Mouse (Mus musculus) Muller cell, postnatal 12 days (primary cell): Measurements from ENCODE around the gene Omt2b.
A peak's percentile ranks its signal among the peaks of the same experiment; 100 is the strongest.
"Not testable (repeated sequence)": the region's sequence is repeated elsewhere in the genome, so short reads cannot be mapped to it uniquely, and the experiment has no call there.

ENCODE experiments used
- DNase-seq: peaks from one replicate; pipeline ENCODE4 v3.0.0-alpha.2; 2015; ENCODE audit errors: inconsistent ontology term

Gene Omt2b

GRCm38 (mm10) chr9:78327289-78327688 is at the start of gene Omt2b:
Omt2b (plus strand) TSS chr9:78327589.
- not testable (repeated sequence) for DNase-seq

- DNase-seq = not testable (repeated sequence)
Measured at GRCm38 (mm10) chr9:78282002-78282711, 45.2 kb upstream of the Omt2b start.

- not testable (repeated sequence) for DNase-seq
Measured at GRCm38 (mm10) chr9:78289063-78289462, 38.3 kb upstream of the Omt2b start.

GRCm38 (mm10) chr9:78289723-78290122 is 37.7 kb upstream of the Omt2b start, which contains the start of gene Gm10639:
Gm10639 (plus strand) TSS chr9:78289923.
- not testable (repeated sequence) for DNase-seq

GRCm38 (mm10) chr9:78292462-78292861 is 34.9 kb upstream of the Omt2b start:
- not testable (repeated sequence) for DNase-seq

- not testable (repeated sequence) for DNase-seq
Measured at GRCm38 (mm10) chr9:78293683-78294082, 33.7 kb upstream of the Omt2b start.

- DNase-seq = not testable (repeated sequence)
Measured at GRCm38 (mm10) chr9:78294781-78295180, 32.6 kb upstream of the Omt2b start.

- peak; percentile 22 for DNase-seq
Measured at GRCm38 (mm10) chr9:78296089-78296488, 31.3 kb upstream of the Omt2b start.

- DNase-seq = peak; percentile 17
Measured at GRCm38 (mm10) chr9:78298232-78298631, 29.2 kb upstream of the Omt2b start.

- DNase-seq = not testable (repeated sequence)
Measured at GRCm38 (mm10) chr9:78299143-78299542, 28.2 kb upstream of the Omt2b start.

- not testable (repeated sequence) for DNase-seq
Measured at GRCm38 (mm10) chr9:78308122-78308521, 19.3 kb upstream of the Omt2b start.

- no peak for DNase-seq
Measured at GRCm38 (mm10) chr9:78314696-78315095, 12.7 kb upstream of the Omt2b start, which contains the start of gene Omt2a. Omt2a (minus strand) TSS chr9:78314796.

GRCm38 (mm10) chr9:78319499-78319898 is 7.9 kb upstream of the Omt2b start:
- DNase-seq = peak; percentile 14

- peak; percentile 61 for DNase-seq
Measured at GRCm38 (mm10) chr9:78337050-78337449, 9.7 kb downstream of the Omt2b start.

GRCm38 (mm10) chr9:78340324-78340723 is 12.9 kb downstream of the Omt2b start:
- DNase-seq = peak; percentile 10

GRCm38 (mm10) chr9:78342494-78342893 is 15.1 kb downstream of the Omt2b start:
- DNase-seq = not testable (repeated sequence)

- not testable (repeated sequence) for DNase-seq
Measured at GRCm38 (mm10) chr9:78343055-78343454, 15.7 kb downstream of the Omt2b start.

GRCm38 (mm10) chr9:78345235-78345634 is 17.8 kb downstream of the Omt2b start:
- not testable (repeated sequence) for DNase-seq

GRCm38 (mm10) chr9:78347004-78347403 is 19.6 kb downstream of the Omt2b start:
- no peak for DNase-seq

- DNase-seq = peak; percentile 31
Measured at GRCm38 (mm10) chr9:78348206-78349004, 21.0 kb downstream of the Omt2b start.

GRCm38 (mm10) chr9:78349141-78349540 is 21.8 kb downstream of the Omt2b start:
- not testable (repeated sequence) for DNase-seq

GRCm38 (mm10) chr9:78350007-78350406 is 22.6 kb downstream of the Omt2b start:
- DNase-seq = not testable (repeated sequence)
